Mouse (Mus musculus): ENCODE data around the gene Tspoap1.
A peak's percentile ranks its signal among the peaks of the same experiment; 100 is the strongest.

The Tspoap1 gene

GRCm38 (mm10) chr11:87760301-87761081 lies at the start of gene Tspoap1:
Gene Tspoap1 (plus strand): TSS chr11:87760541.
- no peak for DNase-seq (ENCODE audit: low read depth, low spot score)

GRCm38 (mm10) chr11:87712188-87712587 lies 48.2 kb upstream of the Tspoap1 start:
- no peak for DNase-seq (ENCODE audit: low read depth, low spot score)

- DNase-seq (ENCODE audit: low read depth, low spot score), result no peak
Observed at GRCm38 (mm10) chr11:87715999-87716398, 44.3 kb upstream of the Tspoap1 start.

- no peak for DNase-seq (ENCODE audit: low read depth, low spot score)
Observed at GRCm38 (mm10) chr11:87719526-87719925, 40.8 kb upstream of the Tspoap1 start.

- DNase-seq (ENCODE audit: low read depth, low spot score), result no peak
Observed at GRCm38 (mm10) chr11:87720324-87720723, 40.0 kb upstream of the Tspoap1 start.

- no peak for DNase-seq (ENCODE audit: low read depth, low spot score)
Observed at GRCm38 (mm10) chr11:87720839-87721238, 39.5 kb upstream of the Tspoap1 start.

GRCm38 (mm10) chr11:87722168-87722567 lies 38.2 kb upstream of the Tspoap1 start:
- DNase-seq (ENCODE audit: low read depth, low spot score), result no peak

GRCm38 (mm10) chr11:87722891-87723290 lies 37.5 kb upstream of the Tspoap1 start:
- DNase-seq (ENCODE audit: low read depth, low spot score), result no peak

- no peak for DNase-seq (ENCODE audit: low read depth, low spot score)
Observed at GRCm38 (mm10) chr11:87725515-87725914, 34.8 kb upstream of the Tspoap1 start.

GRCm38 (mm10) chr11:87725964-87726562 lies 34.3 kb upstream of the Tspoap1 start:
- peak; percentile 71 for DNase-seq (ENCODE audit: low read depth, low spot score)

GRCm38 (mm10) chr11:87727021-87727420 lies 33.3 kb upstream of the Tspoap1 start:
- no peak for DNase-seq (ENCODE audit: low read depth, low spot score)

- DNase-seq (ENCODE audit: low read depth, low spot score), result no peak
Observed at GRCm38 (mm10) chr11:87727471-87727870, 32.9 kb upstream of the Tspoap1 start.

GRCm38 (mm10) chr11:87728850-87729592 lies 31.3 kb upstream of the Tspoap1 start:
- DNase-seq (ENCODE audit: low read depth, low spot score), result no peak

GRCm38 (mm10) chr11:87729593-87730185 lies 30.7 kb upstream of the Tspoap1 start:
- DNase-seq (ENCODE audit: low read depth, low spot score), result no peak

GRCm38 (mm10) chr11:87730652-87731310 lies 29.6 kb upstream of the Tspoap1 start:
- no peak for DNase-seq (ENCODE audit: low read depth, low spot score)

GRCm38 (mm10) chr11:87734346-87734745 lies 26.0 kb upstream of the Tspoap1 start:
- no peak for DNase-seq (ENCODE audit: low read depth, low spot score)

GRCm38 (mm10) chr11:87735691-87736090 lies 24.6 kb upstream of the Tspoap1 start:
- no peak for DNase-seq (ENCODE audit: low read depth, low spot score)

GRCm38 (mm10) chr11:87736647-87737134 lies 23.6 kb upstream of the Tspoap1 start:
- no peak for DNase-seq (ENCODE audit: low read depth, low spot score)

GRCm38 (mm10) chr11:87737175-87737740 lies 23.1 kb upstream of the Tspoap1 start, which contains the start of gene Supt4a:
Gene Supt4a (plus strand): TSS chr11:87737552.
- peak; percentile 94 for DNase-seq (ENCODE audit: low read depth, low spot score)

GRCm38 (mm10) chr11:87743691-87744090 lies 16.6 kb upstream of the Tspoap1 start:
- no peak for DNase-seq (ENCODE audit: low read depth, low spot score)

- DNase-seq (ENCODE audit: low read depth, low spot score), result no peak
Observed at GRCm38 (mm10) chr11:87744964-87745363, 15.4 kb upstream of the Tspoap1 start.

Data from c-Kit-negative CD71-positive TER-119-positive erythroid progenitor cells, embryonic 14.5 days (primary cell).